Mouse (Mus musculus) hindbrain, embryonic 16.5 days (tissue): ENCODE measurements around the gene Ttc27. TPM values are rescaled to one million over a fixed set of nuclear protein-coding genes. Genes with fewer than 3 reads are reported as not detected.

Source experiments
- ATAC-seq: fragments of 200-750 bp; cut with Nextera tagmentation; 2 replicates; pipeline ENCODE4 v1.8.0; 2017; ENCODE audit warnings: moderate TSS enrichment, moderate library complexity
- H3K27ac ChIP-seq: fragments of 300-500 bp; sonication (generic); 2 replicates; pipeline ENCODE4 v1.5.1; 2014; ENCODE audit warnings: low read depth, mild to moderate bottlenecking, control low read depth, low read length, moderate library complexity
- H3K27me3 ChIP-seq: fragments of 300-500 bp; sonication (generic); replicated peaks from 2 replicates; pipeline ENCODE4 v1.6.1; 2014; ENCODE audit warnings: low read length; ENCODE audit not compliant: control insufficient read depth, insufficient read depth
- H3K36me3 ChIP-seq: fragments of 300-500 bp; sonication (generic); 2 replicates; pipeline ENCODE4 v1.6.1; 2014; ENCODE audit warnings: mild to moderate bottlenecking, low read length, moderate library complexity, mixed read lengths; ENCODE audit not compliant: control insufficient read depth, insufficient read depth
- H3K4me1 ChIP-seq: fragments of 300-500 bp; sonication (generic); 2 replicates; pipeline ENCODE4 v1.6.1; 2014; ENCODE audit warnings: low read depth, low read length; ENCODE audit not compliant: control insufficient read depth, insufficient read depth
- H3K4me2 ChIP-seq: fragments of 300-500 bp; sonication (generic); 2 replicates; pipeline ENCODE4 v1.6.1; 2014; ENCODE audit warnings: mild to moderate bottlenecking, low read length, control low read depth, moderate library complexity
- H3K4me3 ChIP-seq: fragments of 300-500 bp; sonication (generic); 2 replicates; pipeline ENCODE4 v1.5.1; 2014; ENCODE audit warnings: mild to moderate bottlenecking, low read length, control low read depth, moderate library complexity
- H3K9ac ChIP-seq: fragments of 300-500 bp; sonication (generic); 2 replicates; pipeline ENCODE4 v1.6.1; 2014; ENCODE audit warnings: low read depth, mild to moderate bottlenecking, control low read depth, low read length, moderate library complexity
- H3K9me3 ChIP-seq: fragments of 300-500 bp; sonication (generic); 2 replicates; pipeline ENCODE4 v1.6.1; 2014; ENCODE audit warnings: mild to moderate bottlenecking, low read length, moderate library complexity; ENCODE audit not compliant: control insufficient read depth
- WGBS: fragments of 180-500 bp; shearing (Covaris S2); extraction: QIAGEN DNeasy Blood & Tissue Kit; methylation state at CpG from one replicate; pipeline ENCODE4 v1.1.7; 2014; 5-methylcytosine and 5-hydroxymethylcytosine counted together
- polyA plus RNA-seq: library from polyadenylated mRNA; unstranded; fragments of >200 nt; fragmentation: Nextera tagmentation; extraction: Ambion mirVana; gene quantifications from 2 replicates; pipeline ENCODE4 v1.2.1, GENCODE M21; 2015

Ttc27 gene
- polyA plus RNA-seq, 1 experiment from 2014 or later = 17.3 TPM

GRCm38 (mm10) chr17:74735392-74735791, 17.9 kb downstream of the Ttc27 start:
- Histone ChIP-seq H3K9me3 (no peaks in the 10 kb centered on the region), H3K27me3 (no peaks in the 10 kb centered on the region), H3K36me3 (0 out of 2 replicates have a peak, but pooled peaks cover 3% of the 10 kb centered on the region), H3K4me2 (no peak overlapping the region), H3K4me1 (no peaks in the 10 kb centered on the region), H3K4me3 (no peak overlapping the region), H3K27ac (no peak overlapping the region), H3K9ac (no peak overlapping the region)
- no peak for ATAC-seq
- WGBS = 91% methylated on average over 11 of the region's 11 CpGs

- no peak overlapping the region for H3K9ac ChIP-seq
- H3K9me3 ChIP-seq = no peaks in the 10 kb centered on the region
- 80% methylated on average over 1 of the region's 1 CpGs for WGBS
- no peaks in the 10 kb centered on the region for H3K36me3 ChIP-seq
- no peak for ATAC-seq
- no peak overlapping the region for H3K4me2 ChIP-seq
- no peak overlapping the region for H3K4me3 ChIP-seq
- no peak overlapping the region for H3K27ac ChIP-seq
- no peaks in the 10 kb centered on the region for H3K4me1 ChIP-seq
- no peaks in the 10 kb centered on the region for H3K27me3 ChIP-seq
These were observed 32.1 kb downstream of the Ttc27 start for GRCm38 (mm10) chr17:74749659-74750058.

GRCm38 (mm10) chr17:74751026-74751425, 33.5 kb downstream of the Ttc27 start:
- H3K4me2 ChIP-seq = no peak overlapping the region
- no peak overlapping the region for H3K9ac ChIP-seq
- H3K4me1 ChIP-seq = no peaks in the 10 kb centered on the region
- WGBS = 90% methylated on average over 4 of the region's 4 CpGs
- H3K9me3 ChIP-seq = no peaks in the 10 kb centered on the region
- H3K4me3 ChIP-seq = no peak overlapping the region
- H3K27ac ChIP-seq = no peak overlapping the region
- H3K27me3 ChIP-seq = no peaks in the 10 kb centered on the region
- no peak for ATAC-seq
- no peaks in the 10 kb centered on the region for H3K36me3 ChIP-seq

GRCm38 (mm10) chr17:74752906-74753627, 35.5 kb downstream of the Ttc27 start:
- 79% methylated on average over 8 of the region's 8 CpGs for WGBS
- no peaks in the 10 kb centered on the region for H3K36me3 ChIP-seq
- no peak overlapping the region for H3K27ac ChIP-seq
- no peaks in the 10 kb centered on the region for H3K4me1 ChIP-seq
- H3K9me3 ChIP-seq = no peaks in the 10 kb centered on the region
- ATAC-seq = no peak
- H3K9ac ChIP-seq = no peak overlapping the region
- no peak overlapping the region for H3K4me2 ChIP-seq
- H3K4me3 ChIP-seq = no peak overlapping the region
- H3K27me3 ChIP-seq = no peaks in the 10 kb centered on the region

- WGBS = 82% methylated on average over 5 of the region's 5 CpGs
- H3K9ac ChIP-seq = no peak overlapping the region
- ATAC-seq = no peak
These were observed 36.1 kb downstream of the Ttc27 start for GRCm38 (mm10) chr17:74753628-74754104.

GRCm38 (mm10) chr17:74754369-74755118, 37.0 kb downstream of the Ttc27 start:
- Histone ChIP-seq H3K9me3 (no peaks in the 10 kb centered on the region), H3K27me3 (no peaks in the 10 kb centered on the region), H3K9ac (no peak overlapping the region), H3K4me3 (no peak overlapping the region), H3K27ac (no peak overlapping the region), H3K4me1 (no peaks in the 10 kb centered on the region), H3K4me2 (no peak overlapping the region), H3K36me3 (no peaks in the 10 kb centered on the region)
- WGBS = 96% methylated on average over 11 of the region's 11 CpGs
- ATAC-seq = no peak

More at GRCm38 (mm10) chr17:74753628-74754104, 36.1 kb downstream of the Ttc27 start:
- Histone ChIP-seq H3K4me2 (no peak overlapping the region), H3K9me3 (no peaks in the 10 kb centered on the region), H3K4me3 (no peak overlapping the region), H3K4me1 (no peaks in the 10 kb centered on the region), H3K27me3 (no peaks in the 10 kb centered on the region), H3K36me3 (no peaks in the 10 kb centered on the region), H3K27ac (no peak overlapping the region)

- Histone ChIP-seq H3K9ac (no peak overlapping the region), H3K4me1 (no peaks in the 10 kb centered on the region), H3K4me2 (no peak overlapping the region), H3K27me3 (no peaks in the 10 kb centered on the region), H3K36me3 (0 out of 2 replicates have a peak, but pooled peaks cover 2% of the 10 kb centered on the region), H3K27ac (no peak overlapping the region), H3K4me3 (no peak overlapping the region), H3K9me3 (no peaks in the 10 kb centered on the region)
- no peak for ATAC-seq
- 78% methylated on average over 9 of the region's 9 CpGs for WGBS
These were observed 51.9 kb downstream of the Ttc27 start for GRCm38 (mm10) chr17:74769390-74769811.

- 91% methylated on average over 4 of the region's 4 CpGs for WGBS
These were observed 54.8 kb downstream of the Ttc27 start for GRCm38 (mm10) chr17:74772364-74772763.

GRCm38 (mm10) chr17:74773556-74773955, 56.0 kb downstream of the Ttc27 start:
- Histone ChIP-seq H3K4me1 (no peaks in the 10 kb centered on the region), H3K4me3 (no peak overlapping the region), H3K27ac (no peak overlapping the region), H3K9me3 (no peaks in the 10 kb centered on the region), H3K9ac (no peak overlapping the region), H3K27me3 (no peaks in the 10 kb centered on the region), H3K4me2 (no peak overlapping the region), H3K36me3 (no peaks in the 10 kb centered on the region)
- no peak for ATAC-seq
- 48% methylated on average over 5 of the region's 5 CpGs for WGBS

More at GRCm38 (mm10) chr17:74772364-74772763, 54.8 kb downstream of the Ttc27 start:
- H3K4me1 ChIP-seq = no peaks in the 10 kb centered on the region
- no peak overlapping the region for H3K9ac ChIP-seq
- no peaks in the 10 kb centered on the region for H3K9me3 ChIP-seq
- H3K36me3 ChIP-seq = no peaks in the 10 kb centered on the region
- H3K27ac ChIP-seq = no peak overlapping the region
- H3K27me3 ChIP-seq = no peaks in the 10 kb centered on the region
- no peak for ATAC-seq
- H3K4me2 ChIP-seq = no peak overlapping the region
- H3K4me3 ChIP-seq = no peak overlapping the region
